Mouse (Mus musculus): ENCODE measurements around the gene Aipl1. TPM values are rescaled to one million over a fixed set of nuclear protein-coding genes. Genes with fewer than 3 reads are reported as not detected.

Gene Aipl1
- polyA plus RNA-seq, 1 experiment from 2014 or later: 0.08 TPM

- no peaks in the 10 kb centered on the region for H3K9me3 ChIP-seq (replicated peaks; ENCODE audit: control insufficient read depth, low read length)
- H3K4me2 ChIP-seq (ENCODE audit: low read depth, low read length): no peak overlapping the region
- DNase-seq (ENCODE audit: low spot score) (no peak), ATAC-seq (replicated peaks; ENCODE audit: insufficient number of reproducible peaks, low FRiP score, low TSS enrichment, low read depth) (no peak)
- peaks cover 7% of the 10 kb centered on the region for H3K27me3 ChIP-seq (ENCODE audit: control insufficient read depth, insufficient read depth, low read length)
- H3K36me3 ChIP-seq (replicated peaks; ENCODE audit: control insufficient read depth, insufficient read depth, low read depth, low read length): no peaks in the 10 kb centered on the region; the same call in 1 of the 2 replicates
- WGBS: 70% methylated on average over 8 of the region's 8 CpGs
- no peak overlapping the region for H3K27ac ChIP-seq (replicated peaks; ENCODE audit: low read depth, low read length)
- no peak overlapping the region for H3K4me3 ChIP-seq (ENCODE audit: low read depth, low read length)
- H3K9ac ChIP-seq (replicated peaks; ENCODE audit: low read length): no peak overlapping the region
- H3K4me1 ChIP-seq (ENCODE audit: control insufficient read depth, insufficient read depth, low read length): no peaks in the 10 kb centered on the region; the same call in 1 of the 2 replicates
Observed at GRCm38 (mm10) chr11:72049171-72049759, 12.0 kb upstream of the Aipl1 start.

- Histone ChIP-seq H3K36me3 (replicated peaks; ENCODE audit: control insufficient read depth, insufficient read depth, low read depth, low read length) (no peaks in the 10 kb centered on the region; the same call in 1 of the 2 replicates), H3K4me2 (ENCODE audit: low read depth, low read length) (no peak overlapping the region), H3K9ac (replicated peaks; ENCODE audit: low read length) (no peak overlapping the region), H3K4me3 (ENCODE audit: low read depth, low read length) (no peak overlapping the region), H3K27ac (replicated peaks; ENCODE audit: low read depth, low read length) (no peak overlapping the region), H3K4me1 (ENCODE audit: control insufficient read depth, insufficient read depth, low read length) (no peaks in the 10 kb centered on the region; the same call in 1 of the 2 replicates), H3K9me3 (replicated peaks; ENCODE audit: control insufficient read depth, low read length) (no peaks in the 10 kb centered on the region), H3K27me3 (ENCODE audit: control insufficient read depth, insufficient read depth, low read length) (peaks cover 7% of the 10 kb centered on the region)
- DNase-seq (ENCODE audit: low spot score): no peak
- WGBS: 59% methylated on average over 6 of the region's 6 CpGs
- no peak for ATAC-seq (replicated peaks; ENCODE audit: insufficient number of reproducible peaks, low FRiP score, low TSS enrichment, low read depth)
Observed at GRCm38 (mm10) chr11:72048730-72049129, 11.4 kb upstream of the Aipl1 start.

DNA sequence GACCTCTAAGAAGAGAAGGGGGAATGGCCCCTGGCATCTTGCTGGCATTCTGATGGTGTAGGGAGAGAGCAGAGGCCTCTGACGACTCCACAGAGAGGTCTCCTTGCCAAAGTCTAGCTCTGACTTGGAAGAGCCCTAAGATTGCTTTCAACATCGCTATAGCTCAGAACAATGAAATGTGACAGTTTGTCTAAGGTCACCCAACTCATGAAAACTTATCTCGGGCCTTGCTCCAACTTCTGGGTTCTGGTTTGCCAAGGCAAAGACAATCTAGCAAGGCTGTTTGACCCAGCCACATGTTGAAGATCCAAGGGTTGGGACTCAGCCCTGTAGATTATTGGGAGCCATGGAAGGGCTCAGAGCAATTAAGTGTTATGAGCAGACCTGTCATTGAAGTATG lies 6.9 kb upstream of the Aipl1 start:
- H3K36me3 ChIP-seq (replicated peaks; ENCODE audit: control insufficient read depth, insufficient read depth, low read depth, low read length): no peaks in the 10 kb centered on the region; the same call in 1 of the 2 replicates
- H3K9ac ChIP-seq (replicated peaks; ENCODE audit: low read length): no peak overlapping the region
- H3K9me3 ChIP-seq (replicated peaks; ENCODE audit: control insufficient read depth, low read length): no peaks in the 10 kb centered on the region
- ATAC-seq (replicated peaks; ENCODE audit: insufficient number of reproducible peaks, low FRiP score, low TSS enrichment, low read depth) (no peak), DNase-seq (ENCODE audit: low spot score) (no peak)
- H3K4me3 ChIP-seq (ENCODE audit: low read depth, low read length): no peak overlapping the region
- peaks cover 5% of the 10 kb centered on the region for H3K4me1 ChIP-seq (ENCODE audit: control insufficient read depth, insufficient read depth, low read length)
- no peak overlapping the region for H3K27ac ChIP-seq (replicated peaks; ENCODE audit: low read depth, low read length)
- H3K27me3 ChIP-seq (ENCODE audit: control insufficient read depth, insufficient read depth, low read length): no peaks in the 10 kb centered on the region
- H3K4me2 ChIP-seq (ENCODE audit: low read depth, low read length): no peak overlapping the region; the same call in 1 of the 2 replicates
- WGBS: 84% methylated on average over 3 of the region's 3 CpGs

DNA sequence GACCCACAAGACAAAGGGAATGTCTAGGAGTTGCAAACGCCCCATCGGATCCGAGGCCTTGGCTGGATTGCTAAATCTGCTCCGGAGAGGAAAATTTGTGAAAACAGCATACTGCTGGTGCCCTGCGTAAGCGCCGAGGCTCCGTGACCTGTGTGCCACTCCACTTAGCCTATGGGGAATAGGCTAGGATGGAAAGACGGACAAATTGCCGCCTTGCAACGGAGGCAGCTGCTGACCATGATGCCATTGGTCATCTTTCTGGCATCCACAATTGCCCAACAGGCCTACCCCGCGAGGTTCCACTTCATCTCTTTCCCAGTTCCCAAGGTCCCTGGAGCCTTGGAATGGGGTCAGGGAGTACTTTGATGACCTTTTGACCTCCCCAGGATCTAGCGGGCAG lies 5.3 kb upstream of the Aipl1 start:
- H3K9me3 ChIP-seq (replicated peaks; ENCODE audit: control insufficient read depth, low read length): no peaks in the 10 kb centered on the region
- peak overlapping the region; percentile 77 for H3K9ac ChIP-seq (replicated peaks; ENCODE audit: low read length)
- peaks cover 5% of the 10 kb centered on the region for H3K4me1 ChIP-seq (ENCODE audit: control insufficient read depth, insufficient read depth, low read length)
- peak overlapping the region; percentile 67 for H3K4me3 ChIP-seq (ENCODE audit: low read depth, low read length)
- no peaks in the 10 kb centered on the region; the same call in 1 of the 2 replicates for H3K36me3 ChIP-seq (replicated peaks; ENCODE audit: control insufficient read depth, insufficient read depth, low read depth, low read length)
- ATAC-seq (replicated peaks; ENCODE audit: insufficient number of reproducible peaks, low FRiP score, low TSS enrichment, low read depth) (no peak), DNase-seq (ENCODE audit: low spot score) (peak; percentile 10)
- 0% methylated on average over 14 of the region's 14 CpGs for WGBS
- H3K27ac ChIP-seq (replicated peaks; ENCODE audit: low read depth, low read length): 0 out of 2 replicates have a peak overlapping the region, but pooled peaks have one; percentile 29
- H3K27me3 ChIP-seq (ENCODE audit: control insufficient read depth, insufficient read depth, low read length): no peaks in the 10 kb centered on the region
- peak overlapping the region; percentile 92 for H3K4me2 ChIP-seq (ENCODE audit: low read depth, low read length)

DNA sequence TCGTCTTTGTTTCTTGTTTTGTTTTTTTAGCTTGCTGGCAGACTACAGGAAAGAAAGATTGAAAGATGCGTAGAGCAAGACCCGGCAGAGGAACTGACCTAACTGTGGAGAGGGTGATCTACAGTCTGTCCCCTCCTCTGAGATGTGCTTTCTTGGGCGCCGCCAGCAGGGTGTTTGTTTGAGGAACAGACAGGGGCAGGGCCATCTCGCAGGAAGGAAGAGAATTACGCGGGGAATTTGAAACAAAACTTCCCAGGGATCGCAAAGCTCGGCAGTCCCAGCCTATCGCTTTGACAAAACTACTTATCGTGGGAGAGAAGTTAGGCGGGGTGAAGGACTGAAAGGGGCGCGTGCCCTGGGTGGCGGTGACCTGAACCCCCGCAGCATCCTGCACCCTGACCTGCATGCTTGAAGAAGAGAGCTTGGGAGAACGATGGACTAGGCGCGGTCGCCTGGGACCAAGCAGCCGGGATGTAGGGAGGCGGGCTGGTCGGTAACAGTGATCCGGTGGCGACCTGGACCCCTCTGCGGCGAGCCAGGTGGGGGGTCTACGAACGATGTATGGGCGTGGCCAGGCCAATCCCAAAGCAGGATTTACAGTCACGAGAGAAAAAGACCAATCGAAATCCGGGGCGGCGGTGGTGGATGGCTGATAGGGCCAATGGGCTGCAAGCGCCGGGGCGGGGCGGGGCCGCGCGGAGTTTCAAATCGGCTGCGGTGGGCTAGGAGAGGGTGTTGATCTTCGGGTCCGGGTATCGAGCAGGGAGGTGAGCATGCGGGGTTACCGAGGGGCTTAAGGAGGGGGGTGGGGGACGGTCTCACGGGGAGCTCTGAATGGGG lies 4.7 kb upstream of the Aipl1 start, which contains the start of gene Pimreg:
Pimreg (plus strand) TSS at position 265 of the 840 bp plus-strand sequence.
- Histone ChIP-seq H3K36me3 (replicated peaks; ENCODE audit: control insufficient read depth, insufficient read depth, low read depth, low read length) (no peaks in the 10 kb centered on the region; the same call in 1 of the 2 replicates), H3K9me3 (replicated peaks; ENCODE audit: control insufficient read depth, low read length) (no peaks in the 10 kb centered on the region), H3K4me1 (ENCODE audit: control insufficient read depth, insufficient read depth, low read length) (peaks cover 5% of the 10 kb centered on the region), H3K27ac (replicated peaks; ENCODE audit: low read depth, low read length) (peak within 1 kb of the TSS; percentile 66; the same call in 1 of the 2 replicates), H3K4me2 (ENCODE audit: low read depth, low read length) (peak within 1 kb of the TSS; percentile 92), H3K9ac (replicated peaks; ENCODE audit: low read length) (peak within 1 kb of the TSS; percentile 77), H3K27me3 (ENCODE audit: control insufficient read depth, insufficient read depth, low read length) (no peaks in the 10 kb centered on the region), H3K4me3 (ENCODE audit: low read depth, low read length) (peak within 1 kb of the TSS; percentile 67)
- peak; percentile 97 for DNase-seq (ENCODE audit: low spot score)
- peak; percentile 86 for ATAC-seq (replicated peaks; ENCODE audit: insufficient number of reproducible peaks, low FRiP score, low TSS enrichment, low read depth)
- under 1% methylated on average over 52 of the region's 52 CpGs for WGBS

- Histone ChIP-seq H3K4me3 (ENCODE audit: low read depth, low read length) (peak overlapping the region; percentile 67), H3K4me2 (ENCODE audit: low read depth, low read length) (peak overlapping the region; percentile 78), H3K27me3 (ENCODE audit: control insufficient read depth, insufficient read depth, low read length) (no peaks in the 10 kb centered on the region), H3K4me1 (ENCODE audit: control insufficient read depth, insufficient read depth, low read length) (peaks cover 5% of the 10 kb centered on the region), H3K9me3 (replicated peaks; ENCODE audit: control insufficient read depth, low read length) (no peaks in the 10 kb centered on the region), H3K9ac (replicated peaks; ENCODE audit: low read length) (peak overlapping the region; percentile 66), H3K27ac (replicated peaks; ENCODE audit: low read depth, low read length) (no peak overlapping the region), H3K36me3 (replicated peaks; ENCODE audit: control insufficient read depth, insufficient read depth, low read depth, low read length) (no peaks in the 10 kb centered on the region; the same call in 1 of the 2 replicates)
- peak; percentile 6 for DNase-seq (ENCODE audit: low spot score)
- 12% methylated on average over 6 of the region's 6 CpGs for WGBS
- ATAC-seq (replicated peaks; ENCODE audit: insufficient number of reproducible peaks, low FRiP score, low TSS enrichment, low read depth): no peak
Observed at GRCm38 (mm10) chr11:72041290-72041767, 4.0 kb upstream of the Aipl1 start.

- H3K4me1 ChIP-seq (ENCODE audit: control insufficient read depth, insufficient read depth, low read length): peaks cover 5% of the 10 kb centered on the region
- DNase-seq (ENCODE audit: low spot score) (no peak), ATAC-seq (replicated peaks; ENCODE audit: insufficient number of reproducible peaks, low FRiP score, low TSS enrichment, low read depth) (no peak)
- no peak overlapping the region for H3K4me2 ChIP-seq (ENCODE audit: low read depth, low read length)
- H3K36me3 ChIP-seq (replicated peaks; ENCODE audit: control insufficient read depth, insufficient read depth, low read depth, low read length): no peaks in the 10 kb centered on the region
- H3K4me3 ChIP-seq (ENCODE audit: low read depth, low read length): no peak overlapping the region
- H3K9me3 ChIP-seq (replicated peaks; ENCODE audit: control insufficient read depth, low read length): no peaks in the 10 kb centered on the region
- no peaks in the 10 kb centered on the region for H3K27me3 ChIP-seq (ENCODE audit: control insufficient read depth, insufficient read depth, low read length)
- no peak overlapping the region for H3K27ac ChIP-seq (replicated peaks; ENCODE audit: low read depth, low read length)
- 46% methylated on average over 16 of the region's 16 CpGs for WGBS
- H3K9ac ChIP-seq (replicated peaks; ENCODE audit: low read length): no peak overlapping the region
Observed at GRCm38 (mm10) chr11:72039599-72040386, 2.5 kb upstream of the Aipl1 start.

Data from embryonic facial prominence, embryonic 11.5 days (tissue).